Mouse (Mus musculus): ENCODE measurements at regions not wholly inside any gene's neighbourhood (a gene's known extent, or its start where the extent isn't known, plus 50 kb on each side); places are given as distances from the start of the nearest gene placed in this dataset.

DNA sequence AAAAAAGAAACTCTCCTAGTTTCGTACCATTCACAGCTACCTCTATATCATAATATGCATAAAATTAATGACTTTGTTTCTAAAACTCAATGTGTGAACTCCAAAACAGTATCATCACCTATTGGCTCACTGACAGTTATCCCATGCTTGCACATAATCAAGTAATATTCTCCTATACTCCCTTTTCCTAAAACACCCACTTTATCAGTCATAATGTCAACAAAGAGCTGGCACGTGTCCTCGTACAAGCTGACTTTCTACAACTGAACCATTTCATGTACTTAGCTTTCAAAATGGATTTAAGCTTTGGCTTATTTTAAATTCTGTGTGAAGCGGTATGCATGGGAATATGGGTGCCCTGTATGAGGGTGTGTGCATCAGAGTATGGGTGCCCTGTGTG lies 58.0 kb upstream of the Golim4 start:
- no peak for DNase-seq

DNA sequence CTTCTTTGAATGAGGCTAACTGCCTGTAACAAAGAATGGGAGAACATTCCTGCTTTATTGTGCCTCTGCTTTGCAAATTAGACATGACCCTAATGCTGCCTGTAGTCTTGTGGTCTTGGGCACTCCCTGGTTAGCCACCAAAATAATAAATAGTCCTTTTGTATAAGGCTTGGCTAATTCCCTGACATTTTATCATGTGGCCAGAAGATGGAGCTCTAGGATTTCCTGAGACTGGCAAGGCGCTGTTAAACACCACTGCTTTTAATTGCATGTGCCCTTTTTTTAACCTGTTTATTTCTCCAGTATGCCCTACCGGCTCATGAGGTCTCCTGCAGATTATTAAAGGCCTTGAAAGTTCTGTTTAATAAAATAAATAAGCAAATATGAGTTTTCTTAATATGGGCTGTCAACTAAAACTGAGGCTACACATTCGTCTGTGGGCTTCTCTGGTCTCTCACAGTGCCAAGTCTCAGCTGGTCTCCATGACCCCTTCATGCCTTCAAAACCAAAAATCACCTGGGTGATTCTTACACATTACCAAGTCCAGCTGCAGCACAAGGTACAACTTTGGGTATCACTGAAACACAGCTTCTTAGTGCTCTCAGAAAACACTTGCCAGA lies 51.9 kb upstream of the Golim4 start:
- peak; percentile 30 for DNase-seq

Measured in cerebellum, adult 9-10 months (tissue).